Mouse (Mus musculus) adrenal gland (tissue): ENCODE results near the gene Snapc5.
"Not testable (repeated sequence)": the region's sequence is repeated elsewhere in the genome, so short reads cannot be mapped to it uniquely, and the experiment has no call there.

Source experiments
- intact Hi-C: fragments of 180-260 bp; cut with DNase I; formaldehyde crosslinking; loops from one replicate; pipeline ENCODE4 v1.15.1; 2025

Gene Snapc5

GRCm38 (mm10) chr9:64198763-64199418, 19.8 kb downstream of the Snapc5 start:
- intact Hi-C loops, result not testable (repeated sequence)

- intact Hi-C loops, result no loop called here
These were observed 20.8 kb downstream of the Snapc5 start for GRCm38 (mm10) chr9:64199897-64200296.

GRCm38 (mm10) chr9:64202331-64202730, 23.3 kb downstream of the Snapc5 start:
- intact Hi-C loops, result no loop called here

GRCm38 (mm10) chr9:64202866-64203265, 23.8 kb downstream of the Snapc5 start:
- intact Hi-C loops, result no loop called here

- intact Hi-C loops, result no loop called here
These were observed 28.5 kb downstream of the Snapc5 start for GRCm38 (mm10) chr9:64207509-64208084.

GRCm38 (mm10) chr9:64214452-64214851, 35.4 kb downstream of the Snapc5 start:
- intact Hi-C loops, result no loop called here

- intact Hi-C loops, result no loop called here
These were observed 37.0 kb downstream of the Snapc5 start for GRCm38 (mm10) chr9:64216090-64216489.

- intact Hi-C loops, result no loop called here
These were observed 37.6 kb downstream of the Snapc5 start for GRCm38 (mm10) chr9:64216641-64217040.

GRCm38 (mm10) chr9:64217887-64218286, 38.8 kb downstream of the Snapc5 start:
- intact Hi-C loops, result no loop called here

- intact Hi-C loops, result no loop called here
These were observed 40.2 kb downstream of the Snapc5 start for GRCm38 (mm10) chr9:64219305-64219704.

- intact Hi-C loops, result no loop called here
These were observed 40.8 kb downstream of the Snapc5 start for GRCm38 (mm10) chr9:64219772-64220420.

- intact Hi-C loops, result no loop called here
These were observed 41.5 kb downstream of the Snapc5 start for GRCm38 (mm10) chr9:64220603-64221002.

- intact Hi-C loops, result no loop called here
These were observed 42.4 kb downstream of the Snapc5 start for GRCm38 (mm10) chr9:64221480-64221879.

GRCm38 (mm10) chr9:64222098-64222497, 43.0 kb downstream of the Snapc5 start:
- intact Hi-C loops, result no loop called here

- intact Hi-C loops, result no loop called here
These were observed 46.7 kb downstream of the Snapc5 start for GRCm38 (mm10) chr9:64225805-64226204.

- intact Hi-C loops, result no loop called here
These were observed 48.7 kb downstream of the Snapc5 start for GRCm38 (mm10) chr9:64227736-64228135.

- intact Hi-C loops, result no loop called here
These were observed 49.9 kb downstream of the Snapc5 start for GRCm38 (mm10) chr9:64228972-64229371.

- intact Hi-C loops, result no loop called here
These were observed 52.1 kb downstream of the Snapc5 start for GRCm38 (mm10) chr9:64231171-64231570.

- intact Hi-C loops, result no loop called here
These were observed 52.6 kb downstream of the Snapc5 start for GRCm38 (mm10) chr9:64231674-64232073.

- intact Hi-C loops, result no loop called here
These were observed 53.3 kb downstream of the Snapc5 start for GRCm38 (mm10) chr9:64232257-64232957.
